Mouse (Mus musculus): ENCODE data around the gene Fgfr1op2.

DNA sequence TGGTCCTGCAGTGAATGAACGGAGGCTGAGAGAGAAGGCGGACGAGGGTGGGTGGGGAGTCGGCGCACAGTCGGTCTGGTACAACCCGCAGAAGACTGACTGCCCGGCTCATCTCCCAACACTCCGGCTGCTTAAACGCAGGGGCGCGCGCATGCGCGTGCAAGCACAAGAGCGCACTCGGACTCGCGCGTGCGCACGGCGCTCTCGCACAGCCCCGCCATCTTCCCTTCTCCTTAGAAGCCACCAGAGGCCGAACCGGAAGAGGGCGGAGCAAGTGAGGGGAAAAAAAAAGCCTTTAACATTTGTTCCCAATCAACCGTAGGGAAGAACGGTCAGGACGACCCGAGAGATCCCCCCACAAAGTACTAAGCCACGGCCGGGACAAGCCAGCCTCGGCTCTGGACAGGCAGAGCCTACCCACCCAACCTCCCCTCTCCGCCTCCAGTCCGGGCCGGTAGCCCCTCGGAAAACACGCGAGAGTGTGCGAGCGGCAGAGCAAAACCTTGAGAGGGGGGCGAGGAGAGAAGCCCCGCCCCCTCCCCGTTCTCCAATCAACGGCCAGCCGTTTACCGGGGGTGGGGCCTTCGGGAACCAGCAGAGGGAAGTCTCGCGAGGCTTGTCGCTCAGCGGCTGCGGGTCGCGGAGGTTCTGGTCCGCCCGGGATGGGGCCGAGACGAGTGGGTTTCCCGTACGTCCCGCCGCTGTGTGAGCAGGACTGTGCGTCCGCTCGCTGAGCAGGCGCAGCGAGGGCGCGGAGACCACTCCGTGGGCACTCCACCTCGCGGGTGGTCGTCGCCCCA, 507 bp downstream of the Fgfr1op2 start, which contains the start of gene Ints13:
- TF ChIP-seq CTCF (IDR thresholded peaks at IDR 0.05; ENCODE audit: borderline replicate concordance, insufficient read depth, low read length), result no peak
- TF ChIP-seq POLR2A (IDR thresholded peaks at IDR 0.05; ENCODE audit: low read depth, low read length), result peak; percentile 99
